Mouse (Mus musculus) inflammation-experienced regulatory T-cells, adult 6 months (primary cell): ENCODE measurements around the gene Stxbp3. TPM values are rescaled to one million over a fixed set of nuclear protein-coding genes. Genes with fewer than 3 reads are reported as not detected.

Experiments
- ATAC-seq: one replicate; pipeline ENCODE4 v1.8.0; 2017
- polyA plus RNA-seq, 3 experiments: library from polyadenylated mRNA; unstranded; fragments of 100-300 nt; shearing (Covaris generic); gene quantifications; one replicate each; pipeline ENCODE4 v1.2.1; 2017

Gene Stxbp3
- polyA plus RNA-seq, 3 experiments from 2014 or later, result 72.7 to 91.3 (median 78.2) TPM

DNA sequence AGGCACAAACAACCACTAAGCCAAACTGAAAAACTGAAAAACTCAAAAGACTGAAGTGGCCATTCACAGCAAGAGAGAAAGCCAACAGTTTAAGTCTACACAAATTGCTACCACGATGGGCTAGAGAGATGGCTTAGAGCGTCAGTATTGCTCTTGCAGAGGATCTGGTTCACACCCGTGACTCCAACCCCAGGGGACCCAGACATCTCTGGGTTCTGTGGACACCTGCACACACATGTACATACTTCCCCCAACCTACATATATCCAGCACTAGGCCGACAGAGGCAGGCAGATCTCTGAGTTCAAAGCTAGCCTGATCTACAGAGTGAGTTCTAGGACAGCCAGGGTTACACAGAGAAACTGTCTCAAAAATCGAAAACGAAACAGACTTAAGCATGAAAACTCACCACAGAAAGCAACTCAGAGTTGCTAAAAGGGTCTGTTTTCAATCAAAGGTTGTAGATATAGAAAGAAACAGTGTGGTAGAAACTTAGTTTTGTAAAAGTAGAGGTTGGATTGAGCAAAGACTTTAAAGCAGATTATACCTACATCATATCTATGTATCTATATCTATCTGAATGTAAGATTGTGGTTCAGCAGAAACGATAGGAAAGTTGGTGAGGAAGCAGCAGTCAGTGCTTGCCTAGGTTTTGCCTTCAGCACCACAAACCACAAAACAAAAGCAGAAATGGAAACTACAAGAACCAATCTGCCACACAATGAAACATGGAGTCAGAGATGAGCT is 44.6 kb downstream of the Stxbp3 start:
- peak; percentile 75 for ATAC-seq

DNA sequence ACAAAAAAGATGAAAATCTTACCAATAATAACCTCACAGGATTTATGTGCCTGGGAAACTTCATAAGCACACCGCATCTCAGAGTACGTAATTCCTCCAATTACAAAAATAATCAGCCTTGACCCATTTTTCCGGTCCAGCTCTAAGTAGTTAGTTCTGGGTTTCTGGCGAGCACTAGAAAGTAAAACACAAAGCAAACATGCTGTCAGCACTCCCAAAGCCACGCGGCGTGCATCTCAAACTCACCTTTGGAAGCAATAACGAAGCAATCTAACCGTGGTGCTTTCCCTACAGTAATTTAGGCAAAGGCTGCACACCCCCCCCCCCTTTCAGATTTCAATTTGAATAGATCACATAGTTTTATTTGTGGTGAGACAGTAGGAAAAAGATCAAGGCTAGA is 45.5 kb downstream of the Stxbp3 start:
- ATAC-seq, result peak; percentile 47

DNA sequence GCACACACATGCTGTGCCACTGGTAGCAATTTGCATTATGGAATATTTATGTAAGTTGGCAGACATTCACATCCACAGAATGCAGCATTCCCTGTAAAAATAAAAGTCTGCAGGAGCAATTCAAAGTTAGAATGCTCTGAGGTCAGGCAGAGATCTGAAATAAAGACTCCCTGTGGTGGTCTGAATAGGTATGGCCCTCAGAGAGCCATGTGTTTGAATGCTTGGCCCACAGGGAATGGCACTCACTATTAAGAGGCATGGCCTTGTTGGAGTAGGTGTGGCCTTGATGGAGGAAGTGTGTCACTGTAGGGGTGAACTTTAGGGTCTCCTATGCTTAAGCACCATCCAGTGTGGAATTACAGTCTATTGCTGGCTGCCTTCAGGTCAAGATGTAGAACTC is 47.9 kb downstream of the Stxbp3 start:
- ATAC-seq, result no peak

DNA sequence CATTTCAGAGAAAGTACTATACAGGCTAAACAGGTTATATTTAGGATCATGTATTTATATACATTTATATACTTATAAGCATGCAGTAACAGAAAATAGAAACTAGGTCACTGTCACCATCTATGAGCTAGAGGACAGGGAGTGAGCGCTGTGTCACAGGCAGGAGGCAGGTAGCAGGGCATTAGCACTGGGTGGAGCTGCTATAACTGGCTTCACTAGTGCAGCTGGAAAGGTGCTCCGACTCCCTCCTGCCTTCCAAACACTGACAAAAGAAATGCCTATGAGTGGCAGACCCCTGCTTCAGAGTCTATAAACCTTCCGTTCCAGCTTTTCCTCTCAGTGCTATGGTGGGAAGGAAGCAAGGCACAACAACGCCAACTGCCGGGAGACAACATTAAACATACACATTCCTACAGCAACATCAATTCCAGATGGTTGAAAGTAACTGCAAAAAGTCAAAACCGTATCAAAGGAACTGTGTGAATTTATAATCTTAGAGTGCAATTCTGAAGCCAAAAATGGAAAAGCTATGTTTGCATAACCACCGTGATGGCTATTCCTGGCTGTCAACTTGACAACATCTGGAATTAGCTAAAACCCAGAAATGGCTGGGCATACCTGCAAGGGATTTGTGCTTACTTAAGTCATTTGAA is 49.1 kb downstream of the Stxbp3 start:
- ATAC-seq, result no peak

DNA sequence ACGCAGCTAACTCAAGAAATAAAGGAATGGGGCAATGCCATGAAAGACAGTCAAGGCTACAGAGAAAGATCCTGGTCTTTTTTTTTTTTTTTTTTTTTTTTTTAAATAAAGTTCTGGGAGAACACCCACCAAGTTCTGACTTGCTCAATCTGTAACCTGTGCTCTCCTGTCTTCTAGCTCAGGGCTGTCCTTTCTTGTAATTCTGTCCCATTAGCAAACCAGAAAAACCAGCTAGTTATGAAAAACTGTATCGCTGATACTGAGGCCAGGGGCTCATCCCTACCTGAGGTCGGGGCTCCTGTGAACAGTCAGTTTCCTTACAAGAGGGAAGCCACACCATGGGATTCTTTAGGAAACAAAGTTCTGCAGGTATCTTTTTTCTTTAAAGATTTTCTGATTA is 49.8 kb downstream of the Stxbp3 start:
- ATAC-seq, result no peak

DNA sequence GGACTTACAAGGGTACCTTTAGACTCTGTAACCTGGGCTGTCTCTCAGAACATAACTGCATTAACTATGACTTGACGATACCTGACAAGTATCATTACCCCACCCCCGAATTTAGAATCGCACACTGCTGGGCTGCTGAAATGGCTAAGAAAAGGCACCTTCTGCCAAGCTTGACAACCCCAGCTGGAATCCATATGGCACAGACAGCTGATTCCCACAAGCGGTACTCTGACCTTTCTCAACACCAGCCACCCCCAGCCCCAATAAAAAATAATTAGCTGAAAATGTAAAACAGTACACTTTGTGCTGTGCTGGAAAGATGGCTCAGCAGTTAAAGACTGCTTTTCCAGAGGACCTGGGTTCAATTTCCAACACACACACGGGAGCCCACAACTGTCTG is 51.0 kb downstream of the Stxbp3 start:
- no peak for ATAC-seq

DNA sequence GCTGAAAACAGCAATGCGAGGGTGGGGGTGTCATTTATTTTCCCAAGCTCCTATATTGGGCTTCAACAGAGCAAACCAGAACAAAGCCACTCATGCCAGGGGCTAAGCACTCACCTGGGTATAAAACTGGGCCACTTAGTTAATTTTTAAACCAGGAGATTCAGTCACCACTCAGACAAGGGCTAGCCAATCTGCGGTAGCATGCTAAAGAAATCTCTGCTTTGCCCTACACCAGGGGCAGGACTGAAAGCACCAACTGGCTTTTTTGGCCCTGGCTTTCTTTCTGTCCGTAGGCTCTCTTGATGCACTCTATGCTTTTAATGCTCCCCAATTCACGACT is 51.9 kb downstream of the Stxbp3 start:
- ATAC-seq, result no peak

DNA sequence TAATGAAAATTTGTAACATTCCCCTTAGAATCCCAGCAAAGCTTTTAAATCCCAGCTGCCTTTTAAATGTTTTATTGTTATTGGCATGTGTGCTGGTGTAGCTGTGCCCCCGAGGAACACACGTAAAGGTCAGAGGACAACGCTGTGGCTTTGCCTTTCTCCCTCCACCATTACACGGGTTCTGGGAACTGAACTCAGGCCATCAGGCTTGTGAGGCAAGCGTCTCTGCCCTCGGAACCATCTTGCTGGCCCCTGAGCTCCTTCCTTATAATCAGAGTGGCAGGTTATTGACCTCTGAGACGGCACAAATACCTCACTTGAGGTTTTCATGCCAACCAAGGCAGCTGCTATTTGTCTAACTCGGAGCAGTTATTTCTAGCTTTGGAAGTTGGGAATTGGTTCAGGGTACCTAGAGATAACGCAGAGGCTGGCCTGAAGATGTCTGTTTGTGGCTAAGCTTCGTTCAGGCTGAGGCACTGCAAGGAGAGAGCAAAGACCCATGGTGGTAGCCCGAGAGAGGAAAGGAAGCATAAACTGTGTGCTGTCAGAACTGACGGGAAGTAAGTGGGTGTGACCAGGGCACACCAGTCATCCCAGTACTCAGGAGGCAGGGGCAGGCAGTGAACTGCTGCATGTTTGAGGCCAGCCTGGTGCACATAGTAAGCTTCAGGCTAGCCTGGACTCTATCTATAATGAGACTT is 52.4 kb downstream of the Stxbp3 start:
- peak; percentile 67 for ATAC-seq

DNA sequence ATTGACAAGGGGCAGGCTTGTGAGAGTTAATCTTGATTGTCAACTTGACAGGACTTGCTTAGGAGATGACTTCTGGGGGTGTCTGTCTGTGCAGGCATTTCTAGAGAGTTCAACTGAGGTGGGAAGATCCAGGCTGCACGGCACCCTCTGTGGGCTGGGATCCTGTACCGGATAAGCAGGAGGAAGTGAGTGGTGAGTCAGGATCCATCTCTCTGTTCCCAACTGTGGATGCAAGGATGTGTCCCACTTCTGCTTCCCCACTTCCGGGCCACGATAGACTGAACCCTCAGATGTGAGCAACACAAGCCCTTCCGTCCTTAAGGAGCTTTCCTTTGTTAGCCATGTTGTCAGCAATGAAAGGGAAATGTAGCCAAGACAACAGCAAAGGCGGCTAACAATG is 53.8 kb downstream of the Stxbp3 start:
- no peak for ATAC-seq

DNA sequence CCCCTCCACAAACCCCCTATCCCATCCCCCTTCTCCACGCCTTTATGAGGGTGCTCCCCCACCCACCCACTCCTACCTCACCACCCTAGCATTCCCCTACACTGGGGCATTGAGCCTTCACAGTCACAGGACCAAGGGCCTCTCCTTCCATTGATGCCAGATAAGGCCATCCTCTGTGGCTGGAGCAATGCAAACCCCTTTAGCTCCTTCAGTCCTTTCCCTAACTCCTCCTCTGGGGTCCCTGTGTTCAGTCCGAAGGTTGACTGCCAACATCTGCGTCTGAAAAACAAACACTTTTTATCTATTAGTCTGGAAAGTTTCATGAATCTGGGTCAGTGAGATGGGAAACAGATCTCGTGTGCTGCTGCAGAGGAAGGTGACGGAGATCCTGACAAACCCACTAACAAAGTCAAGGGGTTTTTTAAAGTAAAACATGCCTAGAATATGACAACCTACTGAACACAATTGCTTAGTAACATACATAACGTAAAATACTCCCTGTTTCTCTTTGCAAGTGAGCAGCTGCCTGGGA is 57.9 kb downstream of the Stxbp3 start:
- ATAC-seq, result no peak

DNA sequence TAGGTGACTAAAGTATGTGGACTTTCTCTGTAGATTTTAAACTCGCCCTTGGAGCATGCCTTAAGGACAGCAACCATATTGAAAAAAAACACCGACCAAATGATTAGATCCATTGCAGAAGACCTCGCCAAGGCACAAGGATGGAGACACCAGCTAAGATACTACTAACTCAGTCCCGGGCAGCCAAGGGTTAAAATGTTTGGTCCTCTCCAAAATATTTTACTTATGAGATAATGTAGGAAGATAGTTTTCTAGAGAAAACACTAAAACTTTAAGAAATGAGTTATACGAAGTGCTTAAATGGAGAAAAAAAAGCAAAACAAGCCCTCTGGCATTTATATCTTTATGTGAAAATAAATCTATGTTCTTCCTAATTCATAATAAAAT is 58.4 kb downstream of the Stxbp3 start:
- ATAC-seq, result no peak

DNA sequence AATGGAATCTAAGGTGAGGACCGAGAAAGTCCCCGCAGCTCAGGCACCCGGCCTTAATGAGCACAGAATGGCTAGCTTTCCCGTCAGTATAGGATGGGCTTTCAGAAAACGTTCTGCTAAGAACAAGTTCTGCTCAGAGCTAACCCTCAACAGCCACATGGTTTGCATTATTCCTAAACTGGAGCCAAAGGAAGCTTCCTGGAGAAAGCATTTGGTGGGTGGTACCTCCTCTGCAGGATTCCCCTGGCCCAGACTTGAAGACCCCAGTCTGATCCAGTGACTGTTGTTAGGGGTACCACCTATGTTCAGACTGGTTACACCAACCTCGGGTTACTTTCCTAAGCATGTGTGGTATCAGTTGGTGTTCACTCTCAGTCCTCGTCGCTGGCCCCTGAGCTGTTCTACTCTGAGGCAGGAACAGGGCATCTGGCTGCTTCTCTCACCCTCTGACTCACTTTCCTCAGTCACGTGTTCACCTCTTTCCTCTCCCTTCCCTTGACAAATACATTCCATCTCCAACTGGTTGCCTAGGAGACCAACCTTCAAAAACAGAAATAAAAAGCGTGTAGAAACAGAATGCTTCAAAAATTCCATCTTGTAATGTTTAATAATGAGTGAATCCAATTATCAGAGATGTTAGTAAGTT is 59.0 kb downstream of the Stxbp3 start:
- peak; percentile 43 for ATAC-seq

DNA sequence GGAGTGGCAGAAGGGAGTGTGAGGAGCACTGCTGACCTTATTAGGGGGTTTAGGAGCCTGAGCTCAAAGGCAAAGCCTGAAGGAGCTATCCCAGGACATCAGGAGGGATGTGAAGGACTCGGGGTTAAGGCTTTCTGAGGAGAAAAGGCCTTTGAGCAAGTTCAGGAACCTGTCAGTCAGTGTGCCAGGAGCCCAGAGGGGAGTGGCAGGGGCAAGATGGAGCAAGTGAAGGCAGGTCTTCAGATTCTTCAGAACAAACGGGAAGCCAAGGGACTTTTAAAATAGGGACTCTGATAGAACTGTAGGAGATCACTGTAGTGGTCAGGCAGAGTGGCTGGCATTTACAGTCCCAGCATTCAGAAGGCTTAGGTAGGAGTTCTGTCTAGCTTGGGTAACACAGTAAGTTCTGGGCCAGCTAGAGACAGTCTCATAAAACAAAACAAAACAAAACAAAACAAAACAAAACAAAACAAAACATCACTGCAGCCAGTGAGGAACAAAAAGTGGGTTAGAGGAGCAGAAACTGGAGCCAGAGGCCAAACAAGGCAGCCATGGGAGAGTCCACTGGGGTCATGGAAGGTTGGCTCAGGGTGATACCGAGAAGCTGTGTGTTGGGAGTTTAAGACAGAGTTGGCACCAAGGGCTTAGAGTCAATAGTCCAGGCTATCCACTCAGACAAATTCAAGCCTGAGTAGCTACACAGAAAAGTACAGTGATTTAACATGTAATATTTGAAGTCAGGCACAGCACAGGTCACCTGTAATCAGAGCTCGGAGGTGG is 61.4 kb downstream of the Stxbp3 start:
- ATAC-seq, result no peak

DNA sequence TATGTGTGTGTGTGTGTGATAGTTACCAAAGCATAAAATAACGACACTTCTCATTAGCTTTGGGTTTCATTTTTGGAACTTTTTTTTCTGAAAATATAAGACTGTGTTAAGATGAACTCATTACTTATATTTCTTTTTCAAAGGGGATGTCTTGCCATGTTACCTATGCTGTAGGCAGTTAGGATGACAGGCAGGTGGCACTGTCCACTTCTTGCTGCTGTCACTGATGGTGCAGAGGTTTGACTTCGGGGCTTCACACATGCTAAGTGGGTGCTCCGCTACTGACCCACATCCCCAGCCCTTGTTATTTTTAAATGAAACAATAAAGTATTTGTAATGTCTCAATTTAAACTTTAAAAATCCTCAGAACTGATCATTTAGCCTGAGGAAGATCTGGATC is 67.5 kb downstream of the Stxbp3 start:
- ATAC-seq, result no peak

DNA sequence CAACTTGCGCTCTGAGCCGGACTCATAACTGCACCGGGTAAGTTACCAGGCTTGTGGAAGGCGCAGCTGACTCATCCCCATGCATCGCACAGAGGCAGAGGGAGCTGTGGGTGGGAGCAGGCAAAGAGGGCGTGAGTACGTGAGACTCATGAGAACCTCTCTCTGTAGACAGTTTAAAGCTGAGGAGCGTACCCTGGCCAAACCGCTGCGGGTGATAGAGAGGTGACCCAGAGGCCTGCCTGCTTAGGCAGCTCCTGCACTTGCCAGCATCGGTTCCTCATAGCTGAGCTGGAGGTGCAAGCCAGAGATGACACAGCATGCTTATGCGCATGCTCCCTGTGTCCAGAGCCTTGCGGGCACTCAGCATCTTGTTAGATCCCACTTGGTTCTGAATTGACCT is 68.1 kb downstream of the Stxbp3 start:
- no peak for ATAC-seq

DNA sequence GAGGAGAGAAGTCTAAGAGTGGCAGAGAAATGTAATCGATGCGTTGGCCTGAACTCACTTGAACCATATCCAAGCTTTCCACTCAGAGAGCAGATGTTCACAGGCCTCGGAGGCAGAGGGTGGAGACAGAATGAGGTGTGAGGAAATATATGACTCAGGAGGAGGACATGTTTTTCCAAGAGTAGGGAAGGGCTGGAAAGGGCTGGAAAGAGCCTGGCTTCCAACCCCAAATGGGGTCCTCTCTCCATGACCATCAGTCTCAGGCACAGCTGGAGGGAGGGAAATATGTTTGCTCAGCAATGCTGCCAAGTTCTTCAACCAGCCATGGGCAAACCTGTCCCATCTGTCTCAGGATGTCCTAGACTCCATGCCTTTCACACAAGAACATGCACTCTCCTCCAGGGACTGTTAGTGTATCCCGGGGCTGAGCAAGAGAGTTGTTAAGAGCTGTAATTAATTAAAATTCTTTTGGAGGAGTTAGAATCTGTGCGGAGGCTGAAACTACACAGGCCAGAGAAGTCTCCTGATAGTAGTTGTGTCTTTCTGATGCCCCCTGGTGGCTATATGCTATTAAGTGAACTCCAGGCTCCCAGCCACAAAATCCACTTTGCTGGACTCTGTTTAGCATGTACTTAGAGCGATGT is 69.5 kb downstream of the Stxbp3 start:
- ATAC-seq, result peak; percentile 72

DNA sequence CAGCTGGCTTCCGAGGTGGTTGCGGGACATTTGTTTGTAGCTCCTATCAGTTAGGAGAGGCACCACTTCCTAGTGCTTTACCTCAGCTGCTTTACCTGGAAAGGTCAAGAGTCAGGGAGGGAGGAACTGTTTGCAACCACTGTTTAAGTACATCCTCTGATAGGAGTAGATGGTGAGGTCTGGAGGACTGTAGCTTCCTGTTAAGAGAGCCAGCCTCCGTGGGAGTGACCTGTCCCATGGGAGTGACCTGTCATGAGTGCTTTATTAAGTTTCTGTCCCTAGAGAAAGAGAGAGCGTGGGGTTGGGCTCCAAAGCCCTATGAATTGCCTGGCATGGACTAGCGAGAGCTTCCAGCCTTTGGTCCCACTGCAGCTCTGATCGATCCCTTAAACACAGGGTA is 70.8 kb downstream of the Stxbp3 start:
- ATAC-seq, result no peak

DNA sequence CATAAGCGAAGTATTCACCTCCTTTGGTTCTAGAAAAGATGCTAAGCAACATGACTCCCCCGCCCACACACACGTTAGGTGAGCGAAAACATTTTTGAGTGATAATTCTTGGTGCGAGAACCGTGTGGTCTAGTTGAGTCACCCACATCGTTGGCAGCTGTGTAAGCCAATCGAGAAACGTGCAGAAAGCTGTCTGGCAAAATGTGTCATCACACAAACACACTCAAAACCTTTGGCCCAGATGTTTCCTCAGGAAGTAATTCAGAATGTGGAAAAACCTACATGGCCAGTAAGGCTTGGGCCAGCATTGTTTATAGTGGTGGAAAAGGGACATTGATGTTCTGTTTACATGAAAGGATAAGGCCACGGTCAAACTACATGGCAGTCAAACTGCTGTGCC is 72.9 kb downstream of the Stxbp3 start:
- peak; percentile 7 for ATAC-seq

DNA sequence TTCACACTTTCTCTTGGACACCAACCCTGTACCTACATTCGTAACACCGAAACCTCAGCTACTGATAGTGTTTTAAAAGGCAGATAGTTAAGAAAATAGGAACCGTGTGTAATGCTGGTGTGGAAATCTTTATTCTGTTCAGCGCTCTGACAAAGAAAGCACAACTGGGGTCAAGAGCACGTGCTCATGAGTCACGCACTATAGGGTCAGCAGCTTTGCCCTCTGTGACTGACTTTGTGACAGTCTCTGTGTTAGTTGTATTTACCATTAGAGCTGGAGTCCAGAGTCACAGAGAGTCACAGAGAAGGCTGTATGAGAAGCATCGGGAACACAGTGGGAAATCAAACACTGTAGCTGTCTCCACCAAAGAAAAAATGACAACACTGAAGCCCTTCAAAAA is 73.4 kb downstream of the Stxbp3 start:
- no peak for ATAC-seq

DNA sequence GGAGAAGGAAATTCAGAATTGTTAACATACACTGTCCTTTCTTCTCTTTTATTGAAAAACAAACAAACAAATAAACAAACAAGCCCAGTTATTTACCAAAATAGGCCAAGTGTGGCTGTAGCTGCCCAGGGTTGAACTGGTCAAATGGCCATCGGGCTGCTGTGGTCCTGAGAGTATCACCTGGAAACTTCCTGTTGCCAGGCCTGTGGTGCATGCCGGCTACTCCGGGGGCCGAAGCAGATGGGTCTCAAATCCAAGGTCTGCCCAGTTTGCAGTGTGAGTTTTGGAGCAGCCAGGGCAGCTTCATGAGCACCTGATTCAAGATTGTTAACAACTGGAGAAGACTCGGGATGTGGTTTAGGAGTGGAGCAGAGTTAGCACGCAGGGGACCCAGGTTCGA is 74.8 kb downstream of the Stxbp3 start:
- ATAC-seq, result no peak

DNA sequence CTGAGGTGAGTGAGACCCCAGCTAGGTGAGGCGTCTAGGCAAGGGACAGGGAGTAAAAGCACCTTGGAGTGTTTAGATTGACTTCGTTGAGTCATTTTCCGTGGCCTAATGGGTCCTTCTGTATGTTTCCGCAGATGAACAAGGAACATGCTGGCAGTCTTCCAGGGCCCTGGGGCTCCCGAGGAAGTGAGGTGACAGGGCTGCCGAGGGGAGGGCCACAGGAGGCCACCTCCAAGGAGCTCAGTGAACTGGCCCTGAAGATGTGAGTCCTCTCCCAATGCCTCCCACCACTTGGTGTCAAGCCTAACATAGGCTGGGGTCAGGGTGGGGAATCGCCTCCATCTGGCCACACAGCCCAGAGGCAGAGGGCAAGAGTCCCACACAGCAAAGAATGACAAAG is 75.3 kb downstream of the Stxbp3 start:
- ATAC-seq, result no peak

DNA sequence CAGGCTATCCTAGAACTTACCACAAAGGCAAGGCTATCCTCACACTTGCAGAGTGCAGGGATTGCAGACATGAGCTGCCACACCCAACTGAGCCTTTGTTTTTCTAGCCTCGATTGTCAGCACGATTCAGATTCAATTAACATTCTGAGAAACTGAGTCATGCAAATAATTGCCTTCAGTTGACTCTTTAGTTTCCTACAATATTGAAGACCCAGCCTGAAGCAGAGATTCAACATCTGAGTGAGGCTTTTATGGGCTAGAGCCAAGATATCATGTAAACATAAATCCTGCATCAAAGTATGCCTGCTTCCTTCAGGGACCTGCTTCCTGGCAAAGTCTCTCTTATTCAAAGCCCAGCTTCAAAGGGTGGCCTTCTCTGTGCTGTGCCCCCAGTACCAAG is 76.6 kb downstream of the Stxbp3 start:
- no peak for ATAC-seq
